Mouse (Mus musculus) kidney, embryonic 15.5 days (tissue): ENCODE data around the gene Optc. TPM values are rescaled to one million over a fixed set of nuclear protein-coding genes. Genes with fewer than 3 reads are reported as not detected.
A peak's percentile ranks its signal among the peaks of the same experiment; 100 is the strongest.

Experiments
- ATAC-seq: fragments of 200-750 bp; cut with Nextera tagmentation; replicated peaks from 2 replicates; pipeline ENCODE4 v1.8.0; 2017; ENCODE audit warnings: moderate TSS enrichment; ENCODE audit not compliant: low FRiP score
- H3K27ac ChIP-seq: fragments of 300-500 bp; sonication (generic); 2 replicates; pipeline ENCODE4 v1.5.1; 2015; ENCODE audit warnings: mild to moderate bottlenecking, inconsistent platforms
- H3K27me3 ChIP-seq: fragments of 300-500 bp; sonication (generic); 2 replicates; pipeline ENCODE4 v1.6.1; 2015; ENCODE audit warnings: inconsistent platforms
- H3K36me3 ChIP-seq: fragments of 300-500 bp; sonication (generic); 2 replicates; pipeline ENCODE4 v1.6.1; 2015; ENCODE audit warnings: inconsistent platforms
- H3K4me1 ChIP-seq: fragments of 300-500 bp; sonication (generic); 2 replicates; pipeline ENCODE4 v1.6.1; 2015; ENCODE audit warnings: inconsistent platforms
- H3K4me2 ChIP-seq: fragments of 300-500 bp; sonication (generic); 2 replicates; pipeline ENCODE4 v1.6.1; 2015; ENCODE audit warnings: moderate library complexity, mild to moderate bottlenecking, inconsistent platforms
- H3K4me3 ChIP-seq: fragments of 300-500 bp; sonication (generic); replicated peaks from 2 replicates; pipeline ENCODE4 v1.5.1; 2015; ENCODE audit warnings: mild to moderate bottlenecking, inconsistent platforms
- H3K9ac ChIP-seq: fragments of 300-500 bp; sonication (generic); 2 replicates; pipeline ENCODE4 v1.6.1; 2015; ENCODE audit warnings: mild to moderate bottlenecking, inconsistent platforms
- H3K9me3 ChIP-seq: fragments of 300-500 bp; sonication (generic); replicated peaks from 2 replicates; pipeline ENCODE4 v1.6.1; 2016; ENCODE audit warnings: inconsistent platforms
- WGBS: fragments of 180-500 bp; shearing (Covaris S2); methylation state at CpG from one replicate; pipeline ENCODE4 v1.1.7; 2015; ENCODE audit warnings: mixed read lengths; 5-methylcytosine and 5-hydroxymethylcytosine counted together
- polyA plus RNA-seq: library from polyadenylated mRNA; unstranded; fragments of >200 nt; fragmentation: Nextera tagmentation; extraction: Ambion mirVana; gene quantifications from 2 replicates; pipeline ENCODE4 v1.2.1, GENCODE M21; 2015

Optc gene
- polyA plus RNA-seq, 1 experiment from 2014 or later = 0.56 TPM

DNA sequence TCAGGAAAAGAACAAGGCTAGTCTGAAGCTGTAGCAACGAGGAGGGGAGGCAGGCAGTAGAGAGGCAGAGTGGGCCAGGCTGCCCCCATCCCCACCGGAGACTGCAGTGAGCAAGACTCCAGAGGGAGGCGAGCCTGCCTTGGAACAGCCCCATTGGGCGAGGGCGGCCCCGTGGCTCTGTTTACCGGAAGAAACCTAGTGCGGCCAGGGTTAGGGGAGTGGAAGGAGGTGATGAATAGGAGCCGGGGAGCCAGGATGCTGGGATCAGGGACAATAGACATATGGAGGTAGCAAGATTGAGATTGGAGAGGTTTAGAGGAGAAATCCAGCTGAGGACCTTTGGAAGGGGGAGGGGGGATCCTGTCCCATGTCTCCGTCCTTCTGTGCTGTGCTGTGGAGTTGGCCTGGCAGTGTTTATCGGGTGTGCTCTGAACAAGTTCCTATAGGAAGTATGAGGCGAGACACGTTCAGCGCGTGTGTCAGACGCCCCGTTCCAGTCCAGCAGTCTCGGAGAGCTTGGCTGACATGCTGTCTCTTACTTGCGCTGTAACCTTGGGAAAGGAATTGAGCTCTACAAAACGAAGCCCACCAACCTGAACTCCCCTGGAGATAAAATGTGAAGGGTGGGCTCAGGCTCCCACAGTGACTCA, 17.7 kb downstream of the Optc start:
- H3K36me3 ChIP-seq = no peaks in the 10 kb centered on the region
- H3K4me3 ChIP-seq = 0 out of 2 replicates have a peak overlapping the region, but pooled peaks have one; percentile 8
- 10% methylated on average over 20 of the region's 20 CpGs for WGBS
- peak overlapping the region; percentile 47 for H3K4me2 ChIP-seq
- peak overlapping the region; percentile 48 for H3K27ac ChIP-seq
- no peak for ATAC-seq
- H3K4me1 ChIP-seq = peaks cover 75% of the 10 kb centered on the region
- H3K27me3 ChIP-seq = peaks cover 27% of the 10 kb centered on the region
- no peak overlapping the region; the same call in 1 of the 2 replicates for H3K9ac ChIP-seq
- H3K9me3 ChIP-seq = no peaks in the 10 kb centered on the region

- no peak overlapping the region for H3K4me3 ChIP-seq
- 77% methylated on average over 5 of the region's 5 CpGs for WGBS
- peaks cover 81% of the 10 kb centered on the region for H3K4me1 ChIP-seq
- H3K36me3 ChIP-seq = no peaks in the 10 kb centered on the region
- no peak overlapping the region for H3K27ac ChIP-seq
- H3K27me3 ChIP-seq = peaks cover 27% of the 10 kb centered on the region
- ATAC-seq = no peak
- H3K9ac ChIP-seq = no peak overlapping the region
- no peak overlapping the region for H3K4me2 ChIP-seq
- no peaks in the 10 kb centered on the region for H3K9me3 ChIP-seq
These were observed 20.1 kb downstream of the Optc start for GRCm38 (mm10) chr1:133887538-133888250.

GRCm38 (mm10) chr1:133887044-133887443, 20.8 kb downstream of the Optc start:
- Histone ChIP-seq H3K9ac (no peak overlapping the region), H3K4me1 (peaks cover 81% of the 10 kb centered on the region), H3K4me3 (no peak overlapping the region), H3K36me3 (no peaks in the 10 kb centered on the region), H3K9me3 (no peaks in the 10 kb centered on the region), H3K4me2 (no peak overlapping the region), H3K27ac (no peak overlapping the region), H3K27me3 (peaks cover 27% of the 10 kb centered on the region)
- WGBS = 9% methylated on average over 8 of the region's 8 CpGs
- no peak for ATAC-seq

DNA sequence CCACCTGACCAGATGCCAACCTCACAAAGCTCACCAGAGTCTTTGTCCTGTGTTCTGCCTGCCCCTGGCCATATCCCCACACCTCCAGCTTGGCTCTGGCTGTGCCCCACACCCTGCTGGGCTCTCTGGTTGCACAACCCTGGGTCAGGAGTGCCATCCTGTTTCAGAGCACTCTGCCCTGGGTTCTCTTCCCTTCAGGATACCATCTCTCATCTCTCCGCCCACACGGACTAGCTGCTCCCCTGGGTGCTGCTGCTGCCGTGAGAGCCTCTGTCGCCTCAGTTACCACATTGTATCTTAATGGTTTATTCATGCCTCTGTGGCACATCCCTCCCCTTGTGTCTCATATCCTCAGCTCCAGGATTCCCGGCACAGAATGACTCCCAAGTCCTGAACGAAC, 21.4 kb downstream of the Optc start:
- H3K27me3 ChIP-seq = peaks cover 27% of the 10 kb centered on the region
- no peaks in the 10 kb centered on the region for H3K36me3 ChIP-seq
- H3K27ac ChIP-seq = no peak overlapping the region
- peaks cover 81% of the 10 kb centered on the region for H3K4me1 ChIP-seq
- H3K4me2 ChIP-seq = no peak overlapping the region
- no peak overlapping the region for H3K9ac ChIP-seq
- H3K9me3 ChIP-seq = no peaks in the 10 kb centered on the region
- 45% methylated on average over 6 of the region's 6 CpGs for WGBS
- ATAC-seq = no peak
- no peak overlapping the region for H3K4me3 ChIP-seq

GRCm38 (mm10) chr1:133885811-133886210, 22.0 kb downstream of the Optc start:
- Histone ChIP-seq H3K4me2 (no peak overlapping the region), H3K4me1 (peaks cover 76% of the 10 kb centered on the region), H3K36me3 (no peaks in the 10 kb centered on the region), H3K27me3 (peaks cover 27% of the 10 kb centered on the region), H3K4me3 (no peak overlapping the region), H3K9me3 (no peaks in the 10 kb centered on the region), H3K9ac (no peak overlapping the region), H3K27ac (no peak overlapping the region)
- ATAC-seq = no peak
- WGBS = 95% methylated on average over 7 of the region's 7 CpGs

- 32% methylated on average over 9 of the region's 9 CpGs for WGBS
- Histone ChIP-seq H3K4me3 (no peak overlapping the region), H3K9ac (no peak overlapping the region), H3K9me3 (no peaks in the 10 kb centered on the region), H3K27me3 (peaks cover 25% of the 10 kb centered on the region), H3K27ac (no peak overlapping the region), H3K4me2 (no peak overlapping the region), H3K36me3 (no peaks in the 10 kb centered on the region), H3K4me1 (peaks cover 65% of the 10 kb centered on the region)
- no peak for ATAC-seq
These were observed 23.1 kb downstream of the Optc start for GRCm38 (mm10) chr1:133884746-133885145.

- H3K36me3 ChIP-seq = no peaks in the 10 kb centered on the region
- no peaks in the 10 kb centered on the region for H3K9me3 ChIP-seq
- no peak overlapping the region for H3K9ac ChIP-seq
- H3K27ac ChIP-seq = no peak overlapping the region
- no peak for ATAC-seq
- no peak overlapping the region for H3K4me2 ChIP-seq
- 37% methylated on average over 6 of the region's 6 CpGs for WGBS
- no peak overlapping the region for H3K4me3 ChIP-seq
- peaks cover 18% of the 10 kb centered on the region for H3K27me3 ChIP-seq
- H3K4me1 ChIP-seq = peaks cover 61% of the 10 kb centered on the region
These were observed 23.7 kb downstream of the Optc start for GRCm38 (mm10) chr1:133884090-133884489.

GRCm38 (mm10) chr1:133882283-133883217, 25.2 kb downstream of the Optc start:
- 0 out of 2 replicates have a peak, but pooled peaks cover 8% of the 10 kb centered on the region for H3K27me3 ChIP-seq
- peak; percentile 37 for ATAC-seq
- no peak overlapping the region for H3K9ac ChIP-seq

GRCm38 (mm10) chr1:133881813-133882212, 26.0 kb downstream of the Optc start:
- no peak overlapping the region for H3K4me2 ChIP-seq
- ATAC-seq = no peak
- H3K27me3 ChIP-seq = 0 out of 2 replicates have a peak, but pooled peaks cover 8% of the 10 kb centered on the region
- H3K4me3 ChIP-seq = no peak overlapping the region
- H3K9me3 ChIP-seq = no peaks in the 10 kb centered on the region
- WGBS = 48% methylated on average over 6 of the region's 6 CpGs
- H3K4me1 ChIP-seq = peaks cover 67% of the 10 kb centered on the region
- H3K27ac ChIP-seq = peak overlapping the region; percentile 48
- no peaks in the 10 kb centered on the region for H3K36me3 ChIP-seq
- no peak overlapping the region for H3K9ac ChIP-seq

More at GRCm38 (mm10) chr1:133882283-133883217, 25.2 kb downstream of the Optc start:
- H3K36me3 ChIP-seq = no peaks in the 10 kb centered on the region
- H3K4me3 ChIP-seq = no peak overlapping the region
- no peaks in the 10 kb centered on the region for H3K9me3 ChIP-seq
- peak overlapping the region; percentile 54 for H3K27ac ChIP-seq
- WGBS = 37% methylated on average over 11 of the region's 11 CpGs
- H3K4me1 ChIP-seq = peaks cover 68% of the 10 kb centered on the region
- H3K4me2 ChIP-seq = no peak overlapping the region

DNA sequence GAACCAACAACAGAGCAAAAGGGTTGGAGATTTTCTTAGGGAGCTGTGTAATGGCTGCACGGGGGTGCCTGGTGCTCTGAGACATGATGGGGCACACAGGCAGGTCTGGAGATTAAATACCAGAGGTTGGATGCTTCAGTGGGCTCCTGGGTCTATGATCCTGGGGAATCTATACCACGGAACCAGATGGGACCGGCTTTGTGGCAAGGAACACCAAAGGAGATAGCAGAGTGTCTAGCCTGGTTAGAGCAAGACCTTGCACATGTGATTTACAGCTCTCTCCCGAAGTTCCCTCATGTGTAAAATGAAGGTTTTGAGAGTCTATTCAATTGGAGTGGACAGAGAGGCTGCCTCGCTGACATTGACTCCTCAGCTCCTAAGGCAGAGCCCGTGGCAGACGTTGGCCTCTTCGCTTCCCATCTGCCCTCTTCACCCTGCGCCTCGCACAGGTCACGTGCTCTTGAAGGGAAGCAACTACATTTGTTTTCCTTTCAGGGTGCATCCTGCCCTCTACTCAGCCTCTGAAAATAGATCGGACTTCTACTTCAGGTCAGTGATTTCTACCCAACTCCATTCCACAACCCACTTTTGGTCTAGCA, 28.9 kb downstream of the Optc start:
- peak; percentile 73 for ATAC-seq
- peak overlapping the region; percentile 65 for H3K27ac ChIP-seq
- peaks cover 47% of the 10 kb centered on the region for H3K4me1 ChIP-seq
- 29% methylated on average over 12 of the region's 12 CpGs for WGBS
- H3K4me3 ChIP-seq = no peak overlapping the region
- H3K27me3 ChIP-seq = 0 out of 2 replicates have a peak, but pooled peaks cover 2% of the 10 kb centered on the region
- peak overlapping the region; percentile 23; the same call in 1 of the 2 replicates for H3K4me2 ChIP-seq
- H3K36me3 ChIP-seq = no peaks in the 10 kb centered on the region
- no peaks in the 10 kb centered on the region for H3K9me3 ChIP-seq
- no peak overlapping the region for H3K9ac ChIP-seq

GRCm38 (mm10) chr1:133876936-133877335, 30.9 kb downstream of the Optc start:
- H3K4me3 ChIP-seq = no peak overlapping the region
- no peaks in the 10 kb centered on the region for H3K9me3 ChIP-seq
- no peak overlapping the region for H3K9ac ChIP-seq
- H3K27ac ChIP-seq = no peak overlapping the region
- 59% methylated on average over 7 of the region's 7 CpGs for WGBS
- no peak overlapping the region for H3K4me2 ChIP-seq
- H3K4me1 ChIP-seq = peaks cover 30% of the 10 kb centered on the region
- H3K27me3 ChIP-seq = 0 out of 2 replicates have a peak, but pooled peaks cover 2% of the 10 kb centered on the region
- ATAC-seq = no peak
- no peaks in the 10 kb centered on the region for H3K36me3 ChIP-seq
